Mouse (Mus musculus) layer of hippocampus, adult 2 months (tissue): ENCODE data around the gene AI413582. TPM values are rescaled to one million over a fixed set of nuclear protein-coding genes. Genes with fewer than 3 reads are reported as not detected.
A peak's percentile ranks its signal among the peaks of the same experiment; 100 is the strongest.

Experiments
- DNase-seq, 2 experiments: peaks; one replicate each; pipeline ENCODE4 v3.0.0; 2022; ENCODE audit warnings: low spot score in 2 of 2
- H3K27ac ChIP-seq: fragments of 200-600 bp; 2 replicates; pipeline ENCODE4 v1.8.1; 2022
- H3K4me3 ChIP-seq: fragments of 200-600 bp; 2 replicates; pipeline ENCODE4 v1.8.1; 2022; ENCODE audit warnings: mild to moderate bottlenecking
- CTCF ChIP-seq: fragments of 200-600 bp; conservative IDR thresholded peaks from 2 replicates; pipeline ENCODE4 v1.8.1; 2022; ENCODE audit warnings: antibody characterized with exemption, mild to moderate bottlenecking, moderate library complexity
- long read RNA-seq, 2 experiments: library from polyadenylated mRNA; stranded (forward); transcript quantifications; one replicate each; pipeline ENCODE4 v2.0.0; 2021; ENCODE audit warnings: borderline mapping rate in 2 of 2
- total RNA-seq, 2 experiments: library from RNA; stranded (reverse); gene quantifications; 2 replicates each; pipeline ENCODE4 v1.2.3; 2021

The AI413582 gene
- total RNA-seq, result 10 to 100 TPM; 61.6 to 66.1 TPM
- long read RNA-seq, experiment 1, transcript AI413582-204 (5 exons, 862 nt), result major isoform, 28 of 34 reads
- long read RNA-seq, experiment 1, partial matches to known transcripts, result 0 of 34 reads
- long read RNA-seq, experiment 1, other reads (novel, unspliced or antisense), result 3 of 34 reads
- long read RNA-seq, experiment 2, transcript AI413582-204 (5 exons, 862 nt), result major isoform, 36 of 48 reads
- long read RNA-seq, experiment 2, partial matches to known transcripts, result 6 of 48 reads
- long read RNA-seq, experiment 2, other reads (novel, unspliced or antisense), result 6 of 48 reads

GRCm38 (mm10) chr17:27565163-27565941, at the start of gene AI413582:
Gene AI413582 (minus strand): TSS chr17:27565756.
- Histone ChIP-seq H3K27ac (peak within 1 kb of the TSS; percentile 88), H3K4me3 (peak within 1 kb of the TSS; percentile 63)
- peak; percentile 99 for TF ChIP-seq CTCF

DNA sequence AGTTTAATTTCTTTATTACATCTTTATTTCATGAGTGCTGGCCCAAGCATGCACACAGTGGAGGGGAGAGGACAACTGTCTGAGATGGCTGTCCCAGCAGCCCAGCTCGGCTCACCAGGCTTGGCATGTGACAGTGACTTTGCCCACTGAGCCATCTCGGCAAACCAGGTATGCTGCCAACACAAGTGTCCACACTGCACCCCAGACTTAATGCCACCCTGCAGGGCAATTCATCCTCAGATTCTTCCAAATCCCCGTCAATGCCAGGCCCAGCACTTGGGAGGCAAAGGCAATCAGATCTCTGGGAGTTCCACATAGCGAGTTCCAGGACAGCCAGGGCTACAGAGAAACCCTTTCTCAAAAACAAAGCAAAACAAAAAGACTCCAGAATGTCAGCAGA, 47.5 kb upstream of the AI413582 start:
- H3K4me3 ChIP-seq, result no peak overlapping the region; the same call in 1 of the 2 replicates
- no peak for DNase-seq
- TF ChIP-seq CTCF, result no peak
- H3K27ac ChIP-seq, result peak overlapping the region; percentile 88

More at GRCm38 (mm10) chr17:27565163-27565941, at the start of gene AI413582:
- DNase-seq, result peak; percentile 95 to 99

GRCm38 (mm10) chr17:27611994-27612393, 46.4 kb upstream of the AI413582 start:
- no peak for TF ChIP-seq CTCF
- Histone ChIP-seq H3K27ac (peak overlapping the region; percentile 88), H3K4me3 (no peak overlapping the region)
- DNase-seq, result no peak

GRCm38 (mm10) chr17:27611519-27611884, 45.9 kb upstream of the AI413582 start:
- no peak for DNase-seq
- H3K27ac ChIP-seq, result peak overlapping the region; percentile 88
- TF ChIP-seq CTCF, result no peak
- no peak overlapping the region; the same call in 1 of the 2 replicates for H3K4me3 ChIP-seq

DNA sequence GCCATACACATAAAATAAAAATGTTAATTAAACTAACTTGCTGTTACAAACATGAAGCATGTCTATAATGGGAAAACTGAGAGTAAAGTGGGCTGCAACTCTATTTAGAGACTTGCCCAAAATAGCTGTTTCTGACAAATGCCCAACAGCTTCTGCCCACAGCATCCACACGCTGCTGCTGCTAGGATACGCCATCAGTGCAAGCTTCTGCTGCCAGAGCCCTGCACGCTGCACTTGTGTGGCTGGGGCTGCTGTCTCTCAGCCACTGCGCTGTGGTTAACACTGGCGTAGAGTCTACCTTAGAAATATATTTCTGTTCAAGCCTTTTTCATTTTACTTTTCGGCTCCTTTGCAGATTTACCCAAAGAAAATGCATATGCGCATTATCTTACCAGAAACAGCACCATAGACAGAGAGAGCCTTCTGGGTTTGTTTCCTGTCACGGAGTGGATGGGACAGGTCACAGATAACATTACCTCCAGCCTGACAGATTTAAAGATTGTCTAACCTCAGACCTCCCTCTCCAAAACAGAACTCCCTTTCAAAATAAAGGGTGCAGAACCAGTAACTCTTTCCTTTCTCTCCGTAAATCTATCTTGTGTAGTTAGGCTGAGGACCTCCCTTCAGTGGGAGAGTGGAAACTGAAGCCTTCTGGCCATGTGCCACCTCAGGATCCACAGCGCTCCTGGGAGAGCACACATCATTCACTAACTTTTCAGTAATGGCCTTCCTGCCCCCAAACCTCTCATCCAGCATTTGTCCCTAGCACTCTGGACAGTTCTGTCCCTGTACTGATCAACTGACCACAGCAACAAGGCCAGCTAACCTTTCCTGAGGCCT, 45.3 kb upstream of the AI413582 start:
- TF ChIP-seq CTCF, result no peak
- Histone ChIP-seq H3K27ac (peak overlapping the region; percentile 88), H3K4me3 (no peak overlapping the region; the same call in 1 of the 2 replicates)
- DNase-seq, result peak; percentile 72 to 82

- H3K27ac ChIP-seq, result peak overlapping the region; percentile 88
- no peak overlapping the region for H3K4me3 ChIP-seq
- no peak for DNase-seq
- TF ChIP-seq CTCF, result no peak
Measured at GRCm38 (mm10) chr17:27609576-27609975, 44.0 kb upstream of the AI413582 start.

DNA sequence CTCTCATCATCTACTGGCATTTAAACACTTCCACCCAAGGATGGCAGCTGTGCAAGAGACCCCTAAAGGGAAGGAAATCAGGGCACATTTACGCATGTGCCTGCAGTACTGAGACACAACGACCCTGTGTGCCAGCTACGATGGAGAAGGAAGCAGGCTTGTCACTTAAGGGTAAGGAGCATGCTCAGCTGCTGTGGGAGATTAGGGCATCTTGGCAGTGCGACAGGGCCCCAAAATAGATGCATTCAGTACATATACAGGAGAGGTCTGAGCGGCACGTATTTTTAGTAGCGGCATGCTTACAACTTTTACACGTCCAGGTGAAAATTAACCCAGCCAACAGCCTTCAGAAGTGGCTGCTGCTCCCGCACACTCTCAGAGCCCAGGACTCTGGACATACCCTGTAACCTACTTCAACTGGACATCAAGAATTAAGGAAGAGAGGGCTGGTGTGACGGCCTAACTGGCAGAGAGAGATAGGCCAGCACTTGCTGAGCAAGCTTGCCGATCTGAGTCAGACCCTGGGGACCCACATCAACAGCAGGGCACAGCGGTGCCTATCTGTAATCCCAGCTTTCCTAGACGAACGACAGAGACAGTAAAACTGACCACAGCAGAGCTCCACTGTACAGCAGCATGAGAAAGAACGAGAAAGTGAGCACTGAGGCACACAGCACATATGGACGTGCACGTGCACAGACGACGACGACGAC, 38.1 kb upstream of the AI413582 start:
- Histone ChIP-seq H3K4me3 (no peak overlapping the region), H3K27ac (peak overlapping the region; percentile 70)
- no peak for DNase-seq
- TF ChIP-seq CTCF, result no peak

DNA sequence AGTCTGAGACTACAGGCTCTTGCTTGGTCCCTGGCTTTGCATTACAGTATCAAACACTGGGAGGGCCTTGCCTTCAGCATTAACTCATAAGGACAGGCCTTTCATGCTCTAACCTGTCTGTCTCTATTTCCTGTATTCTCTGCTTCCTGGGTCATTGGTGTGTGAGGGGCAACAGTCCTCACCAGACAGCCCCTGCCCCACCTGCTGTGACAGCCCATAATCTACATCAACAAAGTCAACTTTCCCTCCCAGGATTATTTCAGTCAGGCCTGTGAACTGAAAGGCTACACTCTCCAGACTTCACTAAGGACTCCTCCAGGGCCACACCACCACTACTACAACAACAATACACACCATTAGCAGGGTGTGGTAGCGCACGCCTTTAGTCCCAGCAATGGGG, 37.5 kb upstream of the AI413582 start:
- Histone ChIP-seq H3K27ac (peak overlapping the region; percentile 70), H3K4me3 (no peak overlapping the region)
- no peak for TF ChIP-seq CTCF

DNA sequence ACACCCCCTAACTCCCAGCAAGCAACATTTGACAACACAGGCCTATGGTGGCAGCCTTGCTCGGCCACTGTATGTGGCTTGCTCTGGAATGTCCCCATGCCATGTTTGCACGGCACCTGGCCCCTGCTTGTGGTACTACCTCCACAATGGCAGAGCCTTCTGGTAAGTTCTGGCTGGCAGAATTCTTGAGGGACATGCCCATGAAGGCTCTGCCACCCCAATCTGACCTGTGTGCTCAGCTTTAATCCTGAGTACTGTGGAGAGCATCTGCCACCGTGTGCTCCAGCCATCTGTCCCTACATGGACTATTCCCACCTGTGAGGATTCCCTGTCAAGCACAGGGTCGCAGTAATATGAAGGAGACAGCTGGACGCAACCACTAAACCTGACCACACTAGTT, 35.3 kb upstream of the AI413582 start:
- DNase-seq, result no peak
- peak overlapping the region; percentile 70; the same call in 1 of the 2 replicates for H3K27ac ChIP-seq
- no peak overlapping the region for H3K4me3 ChIP-seq
- no peak for TF ChIP-seq CTCF

More for the DNA sequence above, 37.5 kb upstream of the AI413582 start:
- DNase-seq, result no peak

DNA sequence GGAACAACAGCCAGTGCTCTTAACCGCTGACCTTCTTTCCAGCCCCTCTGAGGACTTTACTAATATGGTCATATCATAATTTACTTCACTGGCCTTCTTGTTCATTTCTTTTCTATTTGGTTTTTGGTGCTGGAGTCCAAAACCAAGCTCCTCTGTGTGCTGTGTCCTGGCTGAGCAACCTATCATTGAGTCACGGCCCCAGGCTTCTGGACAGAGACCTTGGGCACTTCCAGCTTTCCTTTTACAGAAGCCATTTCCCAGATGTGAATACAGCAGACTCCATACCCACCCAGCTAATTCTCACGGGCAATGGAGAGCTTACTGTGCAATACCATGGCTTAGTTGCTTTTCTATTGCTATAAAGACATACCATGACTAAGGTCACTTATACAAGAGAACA, 34.7 kb upstream of the AI413582 start:
- TF ChIP-seq CTCF, result no peak
- Histone ChIP-seq H3K27ac (peak overlapping the region; percentile 70; the same call in 1 of the 2 replicates), H3K4me3 (no peak overlapping the region)
- DNase-seq, result no peak

GRCm38 (mm10) chr17:27596376-27597190, 31.0 kb upstream of the AI413582 start:
- no peak for TF ChIP-seq CTCF
- H3K27ac ChIP-seq, result peak overlapping the region; percentile 62; the same call in 1 of the 2 replicates
- no peak overlapping the region for H3K4me3 ChIP-seq
- no peak for DNase-seq
